Mouse (Mus musculus): ENCODE measurements around the gene Ano1.

Ano1 gene

DNA sequence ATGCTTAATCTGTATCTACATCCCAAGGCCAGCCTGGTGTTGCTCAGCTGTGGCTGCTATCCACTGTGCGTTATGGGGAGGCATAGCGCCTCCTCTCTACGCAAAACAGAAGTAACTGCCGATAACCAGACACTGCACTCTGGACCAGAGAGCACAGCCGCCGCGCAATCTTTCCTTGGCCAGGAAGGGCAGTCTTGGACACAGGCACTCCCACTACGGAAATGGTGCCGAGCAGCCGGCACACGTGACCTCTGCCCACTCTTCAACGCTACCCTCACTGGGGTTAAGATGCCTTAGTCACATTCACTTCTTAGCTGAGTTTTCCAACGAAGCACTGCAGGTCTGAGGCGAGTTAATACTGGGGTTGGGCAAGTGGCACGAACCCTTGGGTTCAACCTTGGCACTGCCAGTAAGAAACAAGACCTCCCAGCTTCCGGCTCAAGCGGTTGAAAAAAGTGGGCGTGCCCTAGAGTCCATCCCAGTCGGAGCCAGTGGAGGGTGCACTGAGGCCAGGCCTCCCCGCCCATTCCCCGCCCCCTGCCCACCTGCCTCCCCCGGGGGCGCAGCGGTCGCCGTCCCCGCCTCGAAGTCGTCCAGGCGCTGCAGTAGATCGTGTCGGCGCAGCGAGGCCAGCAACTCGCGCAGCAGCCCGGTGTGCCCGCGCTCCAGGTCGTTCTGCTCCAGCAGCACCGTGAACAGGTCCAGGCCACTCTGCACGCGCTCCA lies 170.1 kb downstream of the Ano1 start:
- DNase-seq = peak; percentile 65

DNA sequence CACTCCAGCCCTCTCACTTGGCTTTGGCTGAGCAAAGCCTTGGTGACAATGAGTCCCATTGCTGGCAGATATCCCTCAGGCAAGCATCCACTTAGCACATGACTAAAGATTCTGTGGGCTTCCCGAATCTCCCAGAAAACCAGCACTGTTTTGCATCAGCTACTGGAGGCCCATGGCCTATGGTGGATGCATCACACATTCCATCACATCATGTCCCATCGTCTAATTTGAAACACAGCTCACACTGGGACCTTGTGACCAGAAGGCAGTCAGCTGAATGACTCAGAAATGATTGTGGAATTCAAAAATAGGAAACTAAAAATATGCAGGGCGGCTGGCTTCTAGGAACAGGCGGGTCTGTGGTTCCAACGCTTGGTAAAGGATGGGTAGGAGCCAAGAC lies 173.9 kb downstream of the Ano1 start:
- DNase-seq = no peak

DNA sequence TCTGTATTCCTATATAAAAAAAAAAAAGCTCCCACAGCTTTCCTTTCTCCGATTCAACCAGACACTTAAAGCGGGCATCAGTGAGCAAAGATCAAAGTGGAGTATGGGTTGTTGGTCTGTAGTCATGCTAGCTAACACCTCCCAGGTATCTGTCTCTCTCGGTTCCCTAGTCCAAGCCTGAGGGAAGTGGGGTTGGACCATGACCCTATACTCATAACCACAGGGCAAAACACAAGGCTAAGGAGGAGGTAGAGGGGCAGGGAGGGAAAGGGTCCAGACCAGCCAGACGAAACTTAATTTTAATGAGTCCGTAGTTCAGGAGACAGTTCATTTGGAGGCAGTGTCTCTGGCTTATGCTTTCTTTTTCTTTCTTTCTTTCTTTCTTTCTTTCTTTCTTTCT lies 179.5 kb downstream of the Ano1 start:
- DNase-seq = no peak

DNA sequence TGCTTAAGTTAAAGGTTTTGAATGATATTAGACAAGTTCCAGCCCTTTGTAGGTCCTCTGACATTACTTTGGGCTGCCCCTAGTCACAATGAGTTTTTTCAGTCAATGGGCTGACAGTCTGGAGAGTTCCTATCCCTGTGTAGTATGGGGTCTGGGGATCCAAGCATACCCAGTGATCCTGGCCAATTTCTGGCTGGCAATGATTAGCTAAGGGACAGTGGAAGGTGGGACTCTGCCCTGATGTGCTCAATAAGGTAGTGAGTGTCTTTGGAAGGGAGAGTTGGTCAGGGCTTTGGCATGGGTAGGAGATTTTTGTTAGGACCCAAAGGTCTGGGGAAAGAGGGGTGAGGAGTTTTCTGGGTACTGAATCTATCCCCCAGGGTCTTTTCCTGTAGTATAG lies 180.2 kb downstream of the Ano1 start:
- no peak for DNase-seq

DNA sequence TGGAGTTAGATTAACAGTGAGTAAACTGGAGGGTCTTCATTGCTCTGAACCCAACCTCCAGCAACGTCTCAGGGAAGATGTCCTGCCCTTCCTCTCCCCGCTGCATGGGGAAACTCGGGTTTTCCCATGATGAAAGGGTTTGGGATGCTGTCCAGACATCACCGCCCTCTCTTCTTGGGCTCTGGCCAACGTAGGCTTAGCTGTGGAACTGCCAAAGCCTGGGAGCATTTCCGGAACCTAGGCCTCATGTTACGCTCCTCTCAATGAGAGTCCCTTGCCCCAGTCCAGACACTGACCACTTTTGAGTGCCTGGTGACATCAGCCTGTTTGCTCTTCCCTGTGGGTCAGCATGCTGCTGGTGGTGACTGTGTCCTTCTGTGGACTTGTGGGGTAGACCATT lies 182.3 kb downstream of the Ano1 start:
- no peak for DNase-seq

DNA sequence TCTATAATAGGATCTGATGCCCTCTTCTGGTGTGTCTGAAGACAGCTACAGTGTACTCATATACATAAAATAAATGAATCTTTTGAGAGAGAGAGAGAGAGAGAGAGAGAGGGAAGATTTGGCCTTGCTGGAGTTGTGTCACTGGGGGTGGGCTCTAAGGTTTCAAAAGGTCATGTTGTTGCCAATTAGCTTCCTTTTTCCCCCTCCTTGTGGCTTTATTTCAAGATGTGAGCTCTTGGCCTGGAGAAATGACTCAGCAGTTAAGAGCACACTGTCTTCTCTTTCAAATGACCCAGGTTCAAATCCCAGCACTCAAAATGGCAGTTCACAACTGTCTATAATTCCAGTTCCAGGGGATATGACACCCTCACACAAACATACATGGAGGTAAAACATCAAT lies 183.7 kb downstream of the Ano1 start:
- no peak for DNase-seq

DNA sequence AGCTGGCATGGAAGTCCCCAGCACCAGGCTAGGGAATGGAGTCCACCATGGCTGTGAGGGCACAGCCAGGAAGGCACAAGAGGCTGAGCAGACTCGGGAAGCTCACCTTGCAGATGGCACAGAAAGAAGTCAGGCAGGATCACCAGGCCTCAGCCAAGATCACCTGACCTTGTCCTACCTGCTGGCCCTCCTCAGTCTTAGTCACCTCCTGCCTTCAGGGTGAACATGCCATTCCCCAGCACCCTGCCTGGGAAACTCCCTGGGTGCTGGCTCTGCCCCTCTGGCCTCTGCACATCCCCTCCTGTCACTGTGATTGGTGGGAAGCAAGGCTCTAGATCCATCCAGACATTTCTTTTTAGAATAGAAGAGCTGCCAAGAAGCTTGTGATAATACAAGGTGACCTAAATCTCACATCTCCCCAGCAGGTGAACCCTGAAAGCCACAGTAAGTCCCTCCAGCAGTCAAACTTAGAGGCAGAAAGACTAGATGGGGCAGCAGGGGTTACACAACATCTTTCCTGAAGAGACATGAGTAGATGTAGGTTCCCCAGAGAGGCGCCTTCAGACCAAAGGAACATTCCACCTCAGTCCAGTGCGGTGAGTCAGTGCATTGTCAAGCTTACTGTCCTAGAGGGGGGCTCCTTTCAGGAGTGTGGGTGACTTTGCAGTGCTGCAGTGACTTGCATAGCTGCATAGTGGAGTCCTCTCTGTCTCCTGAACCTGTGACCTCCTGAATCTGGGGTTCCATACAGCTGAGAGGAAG lies 184.7 kb downstream of the Ano1 start:
- DNase-seq = no peak

DNA sequence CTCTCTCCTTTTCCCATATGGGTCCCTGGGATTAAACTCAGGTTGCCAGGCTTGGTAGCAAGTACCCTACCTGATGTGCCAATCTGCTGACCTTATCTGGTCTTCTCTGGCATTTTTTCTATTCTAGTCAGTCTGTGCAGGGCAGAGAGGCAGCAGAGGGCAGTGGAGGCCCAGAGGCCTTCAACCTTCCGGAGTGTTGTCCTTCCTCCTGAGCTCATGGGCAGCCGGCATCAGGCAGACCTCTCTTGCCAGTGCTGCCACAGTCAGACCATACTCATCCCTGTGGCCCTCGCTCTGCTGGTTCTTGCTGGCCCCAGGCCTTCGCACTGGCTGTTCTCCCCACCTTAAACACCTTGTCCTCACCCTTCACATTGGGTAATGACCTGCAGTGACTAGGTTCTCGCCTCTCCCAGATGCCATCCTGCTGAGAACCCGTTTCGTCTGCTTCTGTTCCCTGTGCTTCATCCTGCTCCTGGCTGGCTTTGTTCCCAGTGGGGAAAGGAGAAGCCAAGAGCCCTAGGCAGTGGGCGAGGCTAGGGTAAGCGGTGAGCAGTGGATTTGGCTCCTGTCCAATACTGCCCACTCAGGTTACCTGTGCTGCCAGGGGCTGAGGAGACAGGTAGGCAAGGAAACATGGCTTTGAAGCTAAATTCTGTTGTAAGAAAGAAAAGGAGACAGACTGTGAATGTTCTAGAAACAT lies 188.2 kb downstream of the Ano1 start:
- DNase-seq = no peak

DNA sequence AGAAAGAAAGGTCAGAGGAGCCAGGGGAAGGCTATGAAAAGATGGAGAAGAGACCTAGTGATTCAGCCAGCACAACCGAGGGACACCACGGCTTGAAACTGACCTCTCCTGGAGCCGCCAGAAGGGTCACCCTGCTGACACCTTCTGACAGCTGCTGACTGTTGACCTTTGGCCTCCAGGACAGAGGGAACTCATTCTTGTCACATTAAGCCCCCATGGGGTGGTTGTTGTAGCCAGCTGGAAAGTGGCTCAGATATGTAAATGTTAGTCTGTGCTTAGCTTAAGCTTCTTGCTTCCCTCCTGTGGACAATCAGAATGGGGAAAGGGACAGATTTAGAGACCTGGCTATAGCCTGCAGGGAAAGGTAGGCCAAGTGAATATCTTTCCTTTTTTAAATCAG lies 189.8 kb downstream of the Ano1 start:
- DNase-seq = no peak

DNA sequence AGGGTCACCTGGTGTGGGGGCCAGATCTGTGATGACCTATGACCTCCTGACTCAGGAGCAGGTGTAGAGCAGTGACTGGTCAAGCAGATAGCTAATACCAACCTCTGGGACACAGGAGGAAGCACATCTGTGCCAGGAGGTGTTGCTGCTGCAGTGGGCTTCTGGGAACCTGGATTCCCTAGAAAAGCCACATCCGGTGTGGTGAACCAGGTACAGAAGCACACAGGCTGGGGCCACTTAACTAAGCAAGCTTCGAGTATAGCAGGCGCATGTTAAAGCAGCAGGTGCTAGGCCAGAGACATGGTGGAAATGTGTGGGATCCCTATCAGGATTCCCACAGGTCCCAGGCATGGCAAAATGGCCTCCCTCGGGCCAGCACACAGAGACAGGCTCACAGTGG lies 191.2 kb downstream of the Ano1 start:
- no peak for DNase-seq

DNA sequence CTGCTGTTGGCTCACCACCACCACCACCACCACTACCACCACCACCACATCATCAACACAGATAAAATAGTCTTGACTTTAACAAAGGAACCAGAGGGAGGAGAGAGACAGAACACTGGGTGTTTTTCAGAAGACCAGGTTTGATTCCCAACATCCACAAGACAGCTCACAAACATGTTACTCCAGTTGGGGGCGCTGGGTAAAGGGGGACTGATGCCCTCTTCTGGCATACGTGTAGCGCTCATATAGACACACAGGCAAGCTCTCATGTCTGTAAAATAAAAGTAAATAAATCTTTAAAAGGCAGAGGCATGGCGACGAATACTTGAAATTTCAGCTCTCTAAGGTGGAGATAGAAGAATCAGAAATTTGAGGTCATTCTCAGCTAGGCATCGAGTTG lies 193.2 kb downstream of the Ano1 start:
- DNase-seq = no peak

DNA sequence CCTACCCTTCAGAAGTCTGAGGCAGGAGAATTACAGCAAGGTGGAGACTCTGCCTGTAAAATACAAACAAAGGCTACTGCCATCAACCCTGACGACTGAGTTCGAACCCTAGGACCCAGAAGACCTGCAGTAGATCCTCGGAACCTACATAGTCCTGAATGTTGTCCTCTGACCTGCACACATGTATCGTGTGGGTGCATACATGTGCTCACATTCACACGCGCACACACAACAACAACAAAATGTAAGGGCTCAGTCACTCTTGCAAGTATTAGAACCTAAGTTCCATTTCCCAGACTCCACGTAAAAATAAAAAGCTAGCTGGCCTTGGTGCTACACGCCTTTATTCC lies 197.7 kb downstream of the Ano1 start:
- no peak for DNase-seq

DNA sequence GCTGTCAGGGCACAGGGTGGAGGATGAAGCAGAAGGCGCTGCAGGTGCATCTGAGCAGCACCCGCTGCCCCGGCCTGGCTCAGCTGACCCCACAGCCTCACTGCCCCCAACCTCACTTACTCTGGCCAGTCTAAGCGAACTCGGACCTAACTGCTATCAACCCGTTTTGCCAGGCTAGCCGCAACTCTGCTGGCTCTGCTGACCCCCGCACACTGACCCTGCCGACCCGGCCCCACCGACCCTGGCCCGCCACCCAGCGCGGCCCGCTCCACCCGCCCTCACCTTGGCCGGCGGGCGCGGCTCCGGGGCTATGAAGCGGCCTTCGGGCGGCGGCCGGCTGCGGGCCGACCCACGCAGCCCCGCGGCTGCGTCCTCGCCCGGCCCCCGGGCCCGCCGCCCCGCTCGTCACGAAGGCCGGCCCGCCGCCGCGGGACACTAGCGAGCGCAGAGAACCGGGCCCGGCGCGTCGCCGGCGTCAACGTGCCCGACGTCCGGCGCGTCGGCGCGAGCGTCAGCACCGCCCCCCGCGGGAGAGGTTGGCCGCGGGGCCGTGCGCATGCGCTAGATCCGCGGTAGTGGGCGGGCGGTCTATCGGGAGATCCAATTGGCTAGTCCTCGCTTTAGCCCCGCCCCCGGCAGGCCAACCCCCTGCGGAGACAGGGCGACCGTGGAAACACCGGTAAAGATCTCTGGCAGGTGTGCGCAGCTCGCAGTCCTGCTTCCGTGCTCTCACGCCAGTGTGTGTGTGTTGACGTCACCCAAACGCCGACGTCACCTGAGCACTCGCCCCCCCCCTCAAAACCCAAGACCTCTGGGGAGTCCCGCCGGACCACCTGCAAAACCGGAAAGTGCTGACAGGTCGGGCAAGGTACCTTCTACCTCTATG lies 198.3 kb downstream of the Ano1 start, which contains the start of gene Ppfia1:
Gene Ppfia1 (minus strand): TSS at position 493 of the 886 bp plus-strand sequence.
- peak; percentile 99 for DNase-seq

DNA sequence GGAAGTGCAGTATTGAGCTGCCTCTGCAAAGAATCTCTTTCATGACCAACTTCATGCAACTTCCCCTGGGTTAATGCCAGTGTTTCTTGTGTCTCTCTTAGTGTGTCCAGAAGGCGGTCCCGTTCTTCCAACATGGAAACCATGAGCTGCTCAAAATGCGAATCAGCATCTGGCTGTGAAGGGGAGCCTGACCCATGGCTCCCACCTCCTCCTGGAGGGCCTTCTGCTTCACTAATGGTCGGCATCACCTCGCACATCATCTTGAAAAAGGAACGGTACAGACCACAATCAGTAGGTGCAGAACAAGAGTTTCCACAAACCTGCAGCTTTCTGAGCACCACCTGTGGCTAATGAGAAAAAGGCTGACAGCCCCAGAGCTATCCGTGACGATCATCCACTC lies 199.5 kb downstream of the Ano1 start:
- peak; percentile 56 for DNase-seq

DNA sequence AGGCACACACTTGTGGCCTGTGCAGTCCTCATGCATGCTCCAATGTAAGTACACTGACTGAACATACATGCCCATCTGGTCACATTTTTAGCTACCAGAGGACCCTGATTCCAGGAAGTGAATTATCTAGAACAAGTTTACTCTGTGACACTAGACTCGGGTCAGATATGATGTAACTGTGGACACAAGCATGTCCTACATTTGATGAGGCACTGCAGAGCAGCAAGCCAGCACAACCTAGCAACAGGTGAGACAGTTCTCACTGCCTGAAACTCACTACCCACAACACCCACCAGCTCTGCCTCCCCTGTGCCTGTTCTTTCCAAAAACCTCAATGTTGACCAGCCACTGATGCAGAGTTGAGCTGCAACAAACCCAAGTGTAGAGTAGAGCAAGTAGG lies 201.0 kb downstream of the Ano1 start:
- no peak for DNase-seq

DNA sequence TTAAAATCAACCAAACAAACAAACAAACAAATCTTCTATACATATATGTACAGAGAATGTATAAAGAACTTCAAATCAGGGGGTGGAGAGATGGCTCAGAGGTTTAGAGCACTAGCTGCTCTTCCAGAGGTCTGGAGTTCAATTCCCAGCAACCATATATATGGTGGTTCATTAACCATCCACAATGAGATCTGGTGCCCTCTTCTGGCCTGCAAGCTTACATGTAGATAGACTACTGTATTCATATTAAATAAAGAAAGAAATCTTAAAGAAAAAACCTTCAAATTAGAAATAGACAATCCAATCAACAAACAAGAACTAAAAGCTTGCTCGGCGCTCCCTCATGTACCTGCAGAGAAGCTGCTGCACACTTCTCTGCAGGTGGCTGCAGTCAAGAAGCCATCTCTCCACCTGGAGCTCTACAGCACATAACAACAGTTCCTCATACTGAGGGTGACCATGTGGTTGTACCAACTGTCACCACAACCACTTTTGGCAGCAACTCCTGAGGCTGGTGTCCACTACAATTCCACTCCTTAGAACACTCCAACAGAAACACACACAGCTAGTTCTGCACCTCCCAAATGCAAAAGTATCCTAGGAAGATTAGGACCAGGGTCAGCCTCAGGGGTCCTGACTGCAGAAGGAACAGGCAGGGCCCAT lies 201.7 kb downstream of the Ano1 start:
- DNase-seq = peak; percentile 93

DNA sequence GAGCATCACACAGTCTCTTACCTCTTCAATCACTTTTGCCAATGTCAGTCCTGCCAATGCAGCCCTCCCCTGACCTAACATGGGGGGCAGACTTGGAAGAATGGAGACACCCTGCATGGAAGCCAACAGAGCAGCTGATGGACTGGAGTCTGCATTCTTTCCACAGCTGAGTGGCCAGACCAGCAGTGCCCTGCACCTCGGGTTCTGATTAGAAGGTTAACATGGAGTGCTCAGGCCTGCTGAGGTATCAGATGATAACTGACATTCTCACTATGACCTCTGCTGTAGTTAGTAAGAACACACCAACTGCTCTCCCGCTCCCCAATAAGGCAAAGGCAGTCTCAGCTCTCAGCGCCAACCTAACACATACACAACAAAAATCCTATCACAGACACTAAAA lies 206.5 kb downstream of the Ano1 start:
- DNase-seq = no peak

DNA sequence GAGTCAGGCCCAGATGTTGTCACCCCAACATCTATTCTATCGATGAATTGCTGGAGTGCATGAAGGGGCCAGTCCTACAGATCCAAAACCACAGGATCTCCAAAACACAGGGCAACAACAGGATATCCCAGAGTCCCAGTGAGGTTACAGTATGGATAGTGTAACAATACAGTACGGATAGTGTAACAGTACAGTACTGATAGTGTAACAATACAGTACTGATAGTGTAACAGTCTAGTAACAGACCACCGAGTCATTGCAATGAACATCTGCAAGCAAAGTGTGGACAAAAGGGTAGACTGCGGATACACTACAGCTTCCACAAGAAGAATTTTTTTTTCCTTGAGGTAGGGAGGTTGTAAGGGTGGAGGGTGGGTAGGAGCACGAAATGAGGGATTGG lies 210.4 kb downstream of the Ano1 start:
- no peak for DNase-seq

DNA sequence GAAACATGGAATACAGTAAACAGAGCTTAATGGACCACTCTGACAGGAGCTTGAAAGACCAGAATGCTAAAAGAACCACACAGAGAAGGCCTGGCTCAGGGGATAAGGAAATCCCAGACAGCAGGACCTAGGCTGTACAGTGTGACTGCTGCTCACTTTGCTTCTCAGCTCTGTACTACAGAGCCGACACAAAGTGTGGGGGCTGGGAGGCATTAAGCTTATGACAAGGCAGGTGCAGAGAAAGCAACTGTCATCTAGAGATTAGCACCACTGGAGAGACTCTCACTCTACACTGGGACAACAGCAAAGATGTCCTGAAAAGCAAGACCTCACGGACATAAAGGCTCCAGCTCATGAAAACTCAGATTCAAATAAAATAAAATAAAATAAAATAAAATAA lies 212.6 kb downstream of the Ano1 start:
- DNase-seq = no peak

Measured in cerebellum, adult 11-12 months (tissue).